Mouse (Mus musculus) heart, adult 2 months (tissue): Measurements from ENCODE around the gene Larp1. TPM values are rescaled to one million over a fixed set of nuclear protein-coding genes. Genes with fewer than 3 reads are reported as not detected.

ENCODE experiments used
- DNase-seq, 2 experiments: peaks; one replicate each; pipeline ENCODE4 v3.0.0; 2021
- H3K27ac ChIP-seq: fragments of 200-600 bp; 2 replicates; pipeline ENCODE4 v1.8.1; 2022
- H3K27me3 ChIP-seq: fragments of 200-500 bp; 2 replicates; pipeline ENCODE4 v1.6.1; 2012; ENCODE audit warnings: mild to moderate bottlenecking, low read length, inconsistent platforms, mixed read lengths; ENCODE audit not compliant: control insufficient read depth, insufficient read depth
- H3K36me3 ChIP-seq: fragments of 200-500 bp; 2 replicates; pipeline ENCODE4 v1.6.1; 2012; ENCODE audit warnings: low read length, inconsistent platforms; ENCODE audit not compliant: control insufficient read depth, insufficient read depth
- H3K4me1 ChIP-seq: fragments of 200-500 bp; 2 replicates; pipeline ENCODE4 v1.6.1; 2011; ENCODE audit warnings: low read length; ENCODE audit not compliant: control insufficient read depth, insufficient read depth
- H3K4me3 ChIP-seq: fragments of 200-600 bp; 2 replicates; pipeline ENCODE4 v1.8.1; 2022
- H3K79me2 ChIP-seq: fragments of 200-500 bp; replicated peaks from 2 replicates; pipeline ENCODE4 v1.6.1; 2012; ENCODE audit warnings: mild to moderate bottlenecking, inconsistent platforms, low read length, moderate library complexity, mixed read lengths; ENCODE audit not compliant: control insufficient read depth, insufficient read depth
- H3K9ac ChIP-seq: fragments of 200-500 bp; 2 replicates; pipeline ENCODE4 v1.6.1; 2012; ENCODE audit warnings: low read depth, mild to moderate bottlenecking, control low read depth, inconsistent platforms, low read length, mixed read lengths
- CTCF ChIP-seq: fragments of 200-600 bp; IDR thresholded peaks from 2 replicates; pipeline ENCODE4 v1.8.1; 2022; ENCODE audit warnings: antibody characterized with exemption, mild to moderate bottlenecking, moderate library complexity
- EP300 ChIP-seq: fragments of 200-500 bp; IDR thresholded peaks from 2 replicates; pipeline ENCODE4 v1.6.1; 2011; ENCODE audit warnings: low read depth, low read length, control low read depth; ENCODE audit not compliant: insufficient read depth
- POLR2A ChIP-seq: fragments of 200-500 bp; IDR thresholded peaks from 2 replicates; pipeline ENCODE4 v1.6.1; 2011; ENCODE audit warnings: mild to moderate bottlenecking, low read depth, low read length, control low read depth; ENCODE audit not compliant: insufficient read depth
- WGBS: fragments of 180-500 bp; shearing (Covaris S2); methylation state at CpG from one replicate; pipeline ENCODE4 v1.1.7; 2018; 5-methylcytosine and 5-hydroxymethylcytosine counted together
- intact Hi-C: fragments of 180-260 bp; cut with DNase I; formaldehyde crosslinking; loops from one replicate; pipeline ENCODE4 v1.15.1; 2025
- polyA plus RNA-seq: library from polyadenylated mRNA; depleted of rRNA; stranded (reverse); fragments of >200 nt; gene quantifications from 2 replicates; pipeline ENCODE4 v1.2.3, GENCODE M21; 2012
- total RNA-seq, 2 experiments: library from RNA; stranded (reverse); gene quantifications; 2 replicates each; pipeline ENCODE4 v1.2.3; 2021

Larp1 gene
- total and polyA plus RNA-seq, 3 experiments, result 26.5 to 63.4 (median 57.4) TPM

DNA sequence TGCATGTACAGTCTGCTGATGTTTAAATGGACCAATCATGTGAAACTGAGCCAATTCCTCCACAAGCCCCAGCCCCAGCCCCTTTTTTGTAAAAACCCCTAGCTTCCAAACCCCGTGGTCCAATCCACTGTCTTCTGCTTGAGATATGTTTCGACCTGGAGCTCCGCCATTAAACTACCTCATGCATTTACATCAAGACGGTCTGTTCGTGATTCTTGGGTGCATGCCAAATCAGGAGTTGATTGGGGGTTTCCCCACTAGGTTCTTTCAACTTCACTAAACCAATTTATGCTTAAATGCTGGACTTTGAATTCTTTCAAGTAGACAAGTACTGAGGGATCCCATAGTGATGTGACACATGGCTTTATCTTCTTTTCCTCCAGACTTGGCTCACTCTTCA is 40.6 kb upstream of the Larp1 start:
- Histone ChIP-seq H3K9ac (no peak overlapping the region), H3K4me1 (peaks cover under 1% of the 10 kb centered on the region), H3K36me3 (no peaks in the 10 kb centered on the region), H3K27ac (no peak overlapping the region), H3K27me3 (no peaks in the 10 kb centered on the region), H3K4me3 (no peak overlapping the region), H3K79me2 (no peaks in the 10 kb centered on the region)
- intact Hi-C loops, result loop anchor here (10.0 kb wide), 1 partner anchor 336 kb away; the partner anchor contains the start of gene Zfp692
- no peak for DNase-seq
- 59% methylated on average over 5 of the region's 5 CpGs for WGBS
- TF ChIP-seq POLR2A (no peak), EP300 (no peak), CTCF (no peak)

DNA sequence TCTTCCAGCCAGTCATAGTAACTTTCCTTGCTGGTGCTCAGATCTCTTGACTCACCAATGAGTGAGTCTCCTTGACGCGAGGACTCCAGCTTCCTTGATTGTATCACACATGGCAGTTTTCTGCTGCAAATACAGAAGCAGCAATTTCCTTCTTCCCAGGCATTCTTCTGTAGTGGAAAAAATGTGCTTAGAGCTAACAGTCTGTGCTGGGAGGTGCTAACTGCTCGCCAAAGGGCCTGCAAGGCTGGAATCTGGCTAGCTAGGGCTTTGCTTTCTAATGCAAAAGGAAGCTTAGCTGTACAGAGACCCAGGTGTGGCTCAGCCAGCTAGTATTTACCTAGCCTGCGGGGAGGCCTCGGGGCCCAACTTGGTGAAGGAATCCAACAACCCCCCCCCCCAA is 38.3 kb upstream of the Larp1 start:
- no peak overlapping the region for H3K4me3 ChIP-seq
- H3K27me3 ChIP-seq, result no peaks in the 10 kb centered on the region
- 40% methylated on average over 5 of the region's 5 CpGs for WGBS
- H3K27ac ChIP-seq, result no peak overlapping the region
- H3K79me2 ChIP-seq, result no peaks in the 10 kb centered on the region
- TF ChIP-seq POLR2A (no peak), CTCF (no peak), EP300 (no peak)
- intact Hi-C loops, result no loop called here
- no peaks in the 10 kb centered on the region for H3K36me3 ChIP-seq
- no peak overlapping the region for H3K9ac ChIP-seq
- DNase-seq, result no peak
- no peaks in the 10 kb centered on the region for H3K4me1 ChIP-seq

DNA sequence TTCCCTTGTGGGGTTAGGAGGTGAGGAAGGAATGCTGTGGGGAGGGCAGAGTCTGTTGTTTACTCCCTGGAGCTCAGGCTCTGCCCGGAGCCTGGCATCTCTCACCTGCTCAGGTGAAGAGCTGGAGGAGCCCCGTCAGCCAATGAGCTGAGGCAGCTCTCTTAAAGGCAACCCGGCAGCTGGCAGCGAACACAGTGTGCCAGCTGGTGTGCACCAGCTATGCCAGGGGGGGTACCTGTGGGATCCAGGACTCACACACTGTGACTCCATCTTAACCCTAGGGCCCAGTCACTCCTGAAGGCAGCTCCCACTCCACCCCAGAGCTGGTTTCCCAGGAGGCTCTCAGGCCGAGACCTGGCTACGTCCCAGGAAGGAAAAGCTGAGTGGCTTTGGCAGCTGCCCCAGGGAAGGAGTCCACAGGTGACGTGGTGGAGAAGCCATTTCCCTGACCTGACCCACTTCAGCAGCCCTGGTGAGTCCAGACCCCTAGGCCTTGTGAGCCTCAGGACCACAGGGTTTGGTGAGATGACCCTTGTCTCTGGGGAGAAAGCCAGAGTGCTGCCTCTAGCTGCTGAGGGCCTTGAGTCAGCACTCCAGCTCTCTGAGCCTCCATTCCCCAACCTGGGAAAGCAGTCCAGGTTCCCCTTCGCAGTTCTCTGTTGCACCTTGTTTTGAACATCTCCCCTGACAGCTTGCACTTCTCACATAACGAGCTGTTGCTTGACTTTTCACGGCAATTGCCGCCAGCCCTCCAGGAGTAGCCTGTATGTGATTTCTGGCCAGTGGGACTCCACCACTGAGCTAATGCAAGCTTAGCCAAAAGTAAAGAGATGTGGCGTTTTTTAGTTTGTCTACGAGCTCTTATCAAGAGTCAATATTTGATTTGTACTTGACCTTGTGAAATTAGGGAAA is 35.6 kb upstream of the Larp1 start:
- Histone ChIP-seq H3K36me3 (no peaks in the 10 kb centered on the region), H3K27ac (no peak overlapping the region), H3K79me2 (no peaks in the 10 kb centered on the region), H3K27me3 (no peaks in the 10 kb centered on the region), H3K4me3 (no peak overlapping the region), H3K4me1 (no peaks in the 10 kb centered on the region), H3K9ac (no peak overlapping the region)
- TF ChIP-seq POLR2A, result no peak
- TF ChIP-seq EP300, result no peak
- TF ChIP-seq CTCF, result no peak
- intact Hi-C loops, result no loop called here
- 72% methylated on average over 13 of the region's 13 CpGs for WGBS
- DNase-seq, result no peak

DNA sequence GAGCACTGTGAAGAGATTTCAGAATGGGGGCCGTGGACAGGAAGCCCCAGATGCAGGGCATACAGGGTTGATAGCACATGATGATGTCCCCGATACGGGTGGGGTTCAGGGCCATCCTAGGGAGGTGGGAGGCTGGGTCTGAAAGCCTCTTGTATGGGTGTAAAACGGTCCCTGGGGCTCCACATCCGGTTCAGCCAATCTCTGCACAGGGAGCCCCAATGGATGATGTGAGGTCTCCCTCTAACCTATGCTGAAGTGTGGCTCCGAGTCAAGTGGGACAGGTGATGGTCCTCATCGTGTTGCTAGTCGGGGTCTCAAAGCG is 35.0 kb upstream of the Larp1 start:
- no peak overlapping the region for H3K9ac ChIP-seq
- TF ChIP-seq POLR2A (no peak), EP300 (no peak), CTCF (no peak)

DNA sequence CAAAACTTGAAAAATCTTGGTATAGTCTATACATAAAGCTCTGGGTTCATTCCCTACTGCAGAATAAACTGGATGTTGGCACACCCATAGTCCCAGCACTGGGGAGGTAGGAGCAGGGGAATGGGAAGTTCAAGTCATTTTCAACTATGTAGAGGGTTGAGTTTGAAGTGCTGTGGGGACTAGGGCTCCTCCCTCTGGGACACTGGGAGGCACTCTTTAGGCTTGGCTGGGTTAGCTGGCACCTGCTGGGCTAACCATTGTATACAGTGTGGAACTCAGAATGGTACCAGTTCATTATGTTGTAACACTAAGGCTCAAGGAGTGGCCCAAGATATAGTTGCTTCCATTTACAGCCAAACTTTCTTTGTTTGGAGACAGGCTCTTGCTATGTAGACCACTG is 33.0 kb upstream of the Larp1 start:
- Histone ChIP-seq H3K9ac (no peak overlapping the region), H3K4me3 (no peak overlapping the region), H3K79me2 (no peaks in the 10 kb centered on the region), H3K36me3 (no peaks in the 10 kb centered on the region), H3K27ac (no peak overlapping the region), H3K4me1 (no peaks in the 10 kb centered on the region), H3K27me3 (no peaks in the 10 kb centered on the region)
- intact Hi-C loops, result no loop called here
- TF ChIP-seq EP300 (no peak), CTCF (no peak), POLR2A (no peak)
- no peak for DNase-seq

More for the DNA sequence above, 35.0 kb upstream of the Larp1 start:
- 62% methylated on average over 9 of the region's 9 CpGs for WGBS
- H3K27me3 ChIP-seq, result no peaks in the 10 kb centered on the region
- DNase-seq, result no peak
- no peak overlapping the region for H3K27ac ChIP-seq
- no peak overlapping the region for H3K4me3 ChIP-seq
- intact Hi-C loops, result no loop called here
- no peaks in the 10 kb centered on the region for H3K79me2 ChIP-seq
- H3K4me1 ChIP-seq, result no peaks in the 10 kb centered on the region
- H3K36me3 ChIP-seq, result no peaks in the 10 kb centered on the region

DNA sequence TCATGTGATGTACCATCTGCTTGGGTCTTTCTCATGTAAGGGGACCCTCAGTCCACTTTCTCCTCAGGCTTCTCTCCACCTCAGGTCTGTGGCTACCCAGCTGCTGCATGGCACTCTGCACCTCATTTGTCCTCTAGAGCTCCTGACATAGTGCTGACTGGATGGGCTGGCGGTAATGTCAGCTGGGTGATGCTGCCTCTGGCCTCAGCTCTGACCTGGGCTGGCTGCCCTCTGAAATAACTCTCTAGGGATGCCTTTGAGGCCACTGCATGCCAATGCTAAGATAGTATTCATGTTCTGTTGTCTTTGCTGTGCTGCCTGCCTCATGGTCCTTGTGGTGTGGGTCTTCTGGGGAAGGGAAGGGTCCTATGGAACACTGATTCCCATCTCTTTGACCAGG is 31.2 kb upstream of the Larp1 start:
- no peak overlapping the region for H3K9ac ChIP-seq
- no peaks in the 10 kb centered on the region for H3K36me3 ChIP-seq
- no peaks in the 10 kb centered on the region for H3K4me1 ChIP-seq
- WGBS, result 67% methylated on average over 1 of the region's 1 CpGs
- TF ChIP-seq POLR2A (no peak), CTCF (no peak), EP300 (no peak)
- intact Hi-C loops, result no loop called here
- H3K4me3 ChIP-seq, result no peak overlapping the region
- no peaks in the 10 kb centered on the region for H3K79me2 ChIP-seq
- no peak for DNase-seq
- no peak overlapping the region for H3K27ac ChIP-seq
- H3K27me3 ChIP-seq, result no peaks in the 10 kb centered on the region
